Mouse (Mus musculus) liver, embryonic 13.5 days (tissue): ENCODE results near the gene Mybphl. TPM values are rescaled to one million over a fixed set of nuclear protein-coding genes. Genes with fewer than 3 reads are reported as not detected.

Experiments used
- polyA plus RNA-seq: library from polyadenylated mRNA; unstranded; fragments of >200 nt; fragmentation: Nextera tagmentation; extraction: Ambion mirVana; gene quantifications from 2 replicates; pipeline ENCODE4 v1.2.1, GENCODE M21; 2015

Mybphl gene
- polyA plus RNA-seq, 1 experiment from 2014 or later, result 0.07 TPM

Other genes with a start within 250 kb of the Mybphl start
- 67.8 and 83.4 TPM in 2 replicates for gene Gnai3, start 218.8 kb upstream of the Mybphl start, polyA plus RNA-seq
- gene Gpr61, start 210.0 kb upstream of the Mybphl start, polyA plus RNA-seq, result not detected in 2 replicates
- 0.35 and 0.51 TPM in 2 replicates for gene Amigo1, start 178.6 kb upstream of the Mybphl start, polyA plus RNA-seq
- gene Cyb561d1, start 163.7 kb upstream of the Mybphl start, polyA plus RNA-seq, result 1.7 and 2.0 TPM in 2 replicates
- gene Atxn7l2, start 154.0 kb upstream of the Mybphl start, polyA plus RNA-seq, result 3.1 and 3.3 TPM in 2 replicates
- gene Sypl2, start 138.3 kb upstream of the Mybphl start, polyA plus RNA-seq, result 0.05 and 0.07 TPM in 2 replicates
- gene Psma5, start 108.0 kb upstream of the Mybphl start, polyA plus RNA-seq, result 224 and 238 TPM in 2 replicates
- 2.6 and 2.8 TPM in 2 replicates for gene Sort1, start 80.8 kb upstream of the Mybphl start, polyA plus RNA-seq
- 14.9 and 15.8 TPM in 2 replicates for gene Psrc1, start 18.9 kb downstream of the Mybphl start, polyA plus RNA-seq
- gene Celsr2, start 50.6 kb downstream of the Mybphl start, polyA plus RNA-seq, result 0.22 and 0.56 TPM in 2 replicates
- 108 and 129 TPM in 2 replicates for gene Sars, start 80.3 kb downstream of the Mybphl start, polyA plus RNA-seq
- gene 1700013F07Rik, start 169.2 kb downstream of the Mybphl start, polyA plus RNA-seq, result not detected in 2 replicates
- gene 5330417C22Rik, start 171.6 kb downstream of the Mybphl start, polyA plus RNA-seq, result 0.09 and 0.10 TPM in 2 replicates
- 13.7 and 18.5 TPM in 2 replicates for gene Tmem167b, start 197.6 kb downstream of the Mybphl start, polyA plus RNA-seq
- gene Taf13, start 206.8 kb downstream of the Mybphl start, polyA plus RNA-seq, result 13.0 and 17.4 TPM in 2 replicates
- 1.7 and 1.8 TPM in 2 replicates for gene Wdr47, start 226.4 kb downstream of the Mybphl start, polyA plus RNA-seq